Comparison of ENCODE assay signal across 8 mouse cellular contexts in genomic region chr1:91098887-91099286, GRCm38 (mm10). TPM values are rescaled to one million over a fixed set of nuclear protein-coding genes. Genes with fewer than 3 reads are reported as not detected.
A peak's percentile ranks its signal among the peaks of the same experiment; 100 is the strongest.
DNase-seq lines count a peak whose midpoint lies in the region; ATAC-seq and TF ChIP-seq lines count a peak whose summit lies in the region.

No protein-coding gene starts in this region.

- WGBS in liver, postnatal 0 days (ENCODE audit: insufficient replicate concordance) = 19% methylated on average over 6 of the region's 6 CpGs

- no peaks in the 10 kb centered on the region; the same call in 1 of the 2 replicates for H3K36me3 ChIP-seq in liver, postnatal 0 days (replicated peaks; ENCODE audit: insufficient read depth, low read length)

- no peak for TF ChIP-seq EP300 in liver, postnatal 0 days (IDR thresholded peaks at IDR 0.05; ENCODE audit: low read depth)

- no peak for TF ChIP-seq POLR2A in embryonic fibroblast, embryonic 13.5 days (IDR thresholded peaks at IDR 0.05; ENCODE audit: low read depth, low read length)

- no peaks in the 10 kb centered on the region for H3K27me3 ChIP-seq in liver, postnatal 0 days (ENCODE audit: insufficient read depth, low read length)

- ATAC-seq in liver, postnatal 0 days = no peak

- intact Hi-C loops in heart, postnatal 10 days (cut with DNase I) = loop anchor here (1.0 to 5.0 kb wide), 3 partner anchors 42 to 126 kb away; no protein-coding TSS in a partner anchor

- H3K4me1 ChIP-seq in embryonic fibroblast, embryonic 13.5 days (ENCODE audit: control insufficient read depth, insufficient read depth, low read length) = peaks cover 30% of the 10 kb centered on the region
- H3K4me1 ChIP-seq in liver, postnatal 0 days (ENCODE audit: insufficient read depth) = peaks cover 39% of the 10 kb centered on the region

- peak; percentile 78 for DNase-seq in CD4-positive helper T cell, adult 2 months (ENCODE audit: low read depth, low spot score)
- peak; percentile 71 for DNase-seq in adrenal gland, postnatal 25 days
- DNase-seq in heart, postnatal 10 days = peak; percentile 79 to 88
- DNase-seq in kidney, postnatal 25 days = peak; percentile 68 to 82
- DNase-seq in liver, postnatal 0 days = peak; percentile 79
- peak; percentile 32 for DNase-seq in ovary, postnatal 10 days (ENCODE audit: low spot score)
- peak; percentile 71 to 85 for DNase-seq in thymus, postnatal 10 days (ENCODE audit: low spot score in 2 of 2)

- no peaks in the 10 kb centered on the region for H3K9me3 ChIP-seq in liver, postnatal 0 days (ENCODE audit: low read length)

- no peak overlapping the region for H3K27ac ChIP-seq in embryonic fibroblast, embryonic 13.5 days (ENCODE audit: insufficient read depth, low read length)
- peak overlapping the region; percentile 29; the same call in 1 of the 2 replicates for H3K27ac ChIP-seq in liver, postnatal 0 days (ENCODE audit: low read depth)

- TF ChIP-seq CTCF in embryonic fibroblast, embryonic 13.5 days (IDR thresholded peaks at IDR 0.05; ENCODE audit: borderline replicate concordance, insufficient read depth, low read length) = peak; percentile 67; the same call in 1 of the 2 replicates
- peak; percentile 86 for TF ChIP-seq CTCF in liver, postnatal 0 days (IDR thresholded peaks at IDR 0.05; ENCODE audit: low read depth)

- no peak overlapping the region for H3K4me2 ChIP-seq in liver, postnatal 0 days (ENCODE audit: low read depth, low read length)

- no peak overlapping the region; the same call in 1 of the 2 replicates for H3K9ac ChIP-seq in liver, postnatal 0 days (replicated peaks)

- no peak overlapping the region for H3K4me3 ChIP-seq in embryonic fibroblast, embryonic 13.5 days (ENCODE audit: insufficient read depth, low read length)
- no peak overlapping the region for H3K4me3 ChIP-seq in liver, postnatal 0 days (ENCODE audit: low read depth, low read length)

RNA-seq across cellular contexts. Expression of gene Rbm44, which starts 46.0 kb away (rescaled TPM):
- total RNA-seq in adrenal gland, postnatal 25 days (2021) = 0.36 TPM in 1 of 2 replicates, not detected in the other
- polyA plus RNA-seq in embryonic fibroblast, embryonic 13.5 days (2011; ENCODE audit: insufficient read length, low read depth, missing spikeins) = 0.27 TPM in 1 of 2 replicates, not detected in the other
- total RNA-seq in heart, postnatal 10 days (2021) = under 1 TPM; 0.45 to 0.50 TPM
- polyA plus RNA-seq in liver, postnatal 0 days (2015; fragmentation: Nextera tagmentation; extraction: Ambion mirVana) = 0.32 and 0.87 TPM in 2 replicates

Comparison
In these comparisons a context has a peak if more than half of its experiments do, and no peak if none do; other contexts are left out.
1. DNase-seq: peak in every context shown above with its lines; median percentile 84 in heart, postnatal 10 days; 79 in liver, postnatal 0 days; 78 in CD4-positive helper T cell, adult 2 months; 78 in thymus, postnatal 10 days; 75 in kidney, postnatal 25 days; 71 in adrenal gland, postnatal 25 days; 32 in ovary, postnatal 10 days.